Mouse (Mus musculus): ENCODE results near the gene Syt14. TPM values are rescaled to one million over a fixed set of nuclear protein-coding genes. Genes with fewer than 3 reads are reported as not detected.

Syt14 gene
- 1.2 and 1.4 TPM in 2 replicates for polyA plus RNA-seq (2014; fragmentation: Nextera tagmentation; extraction: Ambion mirVana)

GRCm38 (mm10) chr1:193035371-193036238 is at the start of gene Syt14:
Gene Syt14, minus strand, starts transcription at chr1:193035775.
- H3K27me3 ChIP-seq (ENCODE audit: insufficient read depth, low read length), result peaks cover 14% of the 10 kb centered on the region
- H3K4me2 ChIP-seq, result peak within 1 kb of the TSS; percentile 87
- peak within 1 kb of the TSS; percentile 55 for H3K4me3 ChIP-seq (ENCODE audit: low read depth, low read length)
- no peaks in the 10 kb centered on the region for H3K9me3 ChIP-seq (ENCODE audit: low read depth, low read length)
- peak; percentile 97 for ATAC-seq (ENCODE audit: insufficient read depth)
- H3K36me3 ChIP-seq (ENCODE audit: insufficient read depth), result no peaks in the 10 kb centered on the region
- TF ChIP-seq CTCF (IDR thresholded peaks at IDR 0.05; ENCODE audit: low read depth), result no peak
- peak within 1 kb of the TSS; percentile 52 for H3K9ac ChIP-seq
- peak; percentile 92 for DNase-seq
- no peak within 1 kb of the TSS for H3K27ac ChIP-seq (ENCODE audit: low read depth)
- under 1% methylated on average over 59 of the region's 67 CpGs for WGBS
- H3K4me1 ChIP-seq (ENCODE audit: insufficient read depth), result no peaks in the 10 kb centered on the region

DNA sequence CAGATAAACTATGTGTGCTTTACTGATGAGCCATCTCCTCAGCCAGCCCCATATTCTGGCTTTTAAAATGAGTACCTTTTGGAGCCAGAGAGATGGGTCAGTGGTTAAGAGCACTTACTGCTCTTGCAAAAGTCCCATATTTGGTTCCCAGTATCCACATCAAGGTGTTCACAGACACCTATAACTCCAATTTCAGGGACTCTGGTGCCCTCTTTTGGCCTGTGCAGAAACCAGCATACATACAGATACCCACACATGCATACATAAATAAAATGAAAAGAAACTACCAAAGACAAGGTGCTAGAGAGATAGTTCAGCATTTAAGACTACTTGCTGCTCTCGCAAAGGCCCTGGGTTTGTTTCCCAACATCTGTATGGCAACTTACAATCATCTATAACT is 48.4 kb upstream of the Syt14 start:
- Histone ChIP-seq H3K9ac (no peak overlapping the region), H3K27ac (ENCODE audit: low read depth) (no peak overlapping the region), H3K9me3 (ENCODE audit: low read depth, low read length) (no peaks in the 10 kb centered on the region), H3K4me3 (ENCODE audit: low read depth, low read length) (no peak overlapping the region), H3K4me2 (no peak overlapping the region), H3K4me1 (ENCODE audit: insufficient read depth) (peaks cover 3% of the 10 kb centered on the region; the same call in 1 of the 2 replicates), H3K36me3 (ENCODE audit: insufficient read depth) (no peaks in the 10 kb centered on the region), H3K27me3 (ENCODE audit: insufficient read depth, low read length) (peaks cover 22% of the 10 kb centered on the region)
- DNase-seq (no peak), ATAC-seq (ENCODE audit: insufficient read depth) (no peak)
- 0 out of 2 replicates have a peak, but pooled peaks have one; percentile 14 for TF ChIP-seq CTCF (IDR thresholded peaks at IDR 0.05; ENCODE audit: low read depth)
- 97% methylated on average over 1 of the region's 1 CpGs for WGBS

DNA sequence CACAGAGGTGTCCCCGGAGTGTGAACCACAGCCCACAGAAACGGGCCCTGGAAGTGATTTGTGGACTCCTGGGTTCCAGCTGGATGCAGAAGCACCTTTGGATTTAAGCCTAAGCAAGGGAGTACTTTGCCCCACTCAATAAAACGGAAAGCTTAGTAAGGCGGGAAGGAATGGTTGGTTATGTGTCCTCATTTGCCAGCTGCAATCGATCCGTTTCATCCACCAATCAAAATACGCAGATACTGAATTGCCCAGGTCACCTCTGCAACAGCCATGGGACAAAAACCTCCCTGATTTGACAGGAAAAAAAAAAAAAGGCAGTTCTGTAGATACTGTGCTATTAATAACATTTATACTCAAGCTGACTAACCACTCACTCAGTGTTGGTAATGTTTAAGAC is 47.5 kb upstream of the Syt14 start:
- ATAC-seq (ENCODE audit: insufficient read depth), result no peak
- Histone ChIP-seq H3K9me3 (ENCODE audit: low read depth, low read length) (no peaks in the 10 kb centered on the region), H3K4me1 (ENCODE audit: insufficient read depth) (peaks cover 3% of the 10 kb centered on the region; the same call in 1 of the 2 replicates), H3K27ac (ENCODE audit: low read depth) (no peak overlapping the region), H3K4me2 (no peak overlapping the region), H3K36me3 (ENCODE audit: insufficient read depth) (no peaks in the 10 kb centered on the region), H3K4me3 (ENCODE audit: low read depth, low read length) (no peak overlapping the region), H3K27me3 (ENCODE audit: insufficient read depth, low read length) (peaks cover 22% of the 10 kb centered on the region), H3K9ac (no peak overlapping the region)
- no peak for TF ChIP-seq CTCF (IDR thresholded peaks at IDR 0.05; ENCODE audit: low read depth)
- WGBS, result 68% methylated on average over 7 of the region's 7 CpGs
- no peak for DNase-seq

DNA sequence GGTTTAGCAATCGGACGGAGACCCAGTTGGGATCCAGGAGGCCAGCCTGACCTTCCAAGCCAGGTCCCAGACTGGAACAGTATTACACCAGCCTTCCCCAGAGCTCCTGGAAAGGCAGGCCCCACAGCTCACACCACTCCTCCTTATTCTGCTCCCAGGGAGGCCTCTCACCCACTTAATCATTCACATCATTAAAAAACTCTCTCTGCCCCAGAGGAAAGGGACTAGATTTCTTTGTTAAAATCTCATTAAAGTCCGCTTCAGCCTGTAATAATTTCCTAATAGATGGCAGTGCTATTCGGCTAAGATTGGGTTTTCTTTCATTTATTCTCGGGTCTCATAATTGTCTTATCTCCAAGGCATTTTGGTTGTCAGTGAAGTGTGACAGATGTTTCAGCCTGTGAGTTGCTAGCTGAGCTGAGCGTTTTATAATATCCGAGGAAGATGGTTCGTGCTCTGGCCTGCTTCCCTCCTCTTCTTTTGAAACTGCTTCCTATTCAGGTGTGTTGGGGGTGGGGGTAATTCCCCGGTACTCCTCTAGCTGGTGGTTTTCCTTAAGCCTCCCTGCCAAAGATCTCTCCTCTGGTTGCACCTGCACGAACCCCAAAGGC is 46.8 kb upstream of the Syt14 start:
- H3K4me2 ChIP-seq, result no peak overlapping the region
- no peaks in the 10 kb centered on the region for H3K9me3 ChIP-seq (ENCODE audit: low read depth, low read length)
- H3K27ac ChIP-seq (ENCODE audit: low read depth), result no peak overlapping the region
- H3K27me3 ChIP-seq (ENCODE audit: insufficient read depth, low read length), result peaks cover 22% of the 10 kb centered on the region
- no peak overlapping the region for H3K4me3 ChIP-seq (ENCODE audit: low read depth, low read length)
- no peaks in the 10 kb centered on the region for H3K36me3 ChIP-seq (ENCODE audit: insufficient read depth)
- no peak overlapping the region for H3K9ac ChIP-seq
- DNase-seq, result peak; percentile 71
- ATAC-seq (ENCODE audit: insufficient read depth), result peak; percentile 78
- H3K4me1 ChIP-seq (ENCODE audit: insufficient read depth), result peaks cover 3% of the 10 kb centered on the region; the same call in 1 of the 2 replicates
- 27% methylated on average over 10 of the region's 10 CpGs for WGBS
- TF ChIP-seq CTCF (IDR thresholded peaks at IDR 0.05; ENCODE audit: low read depth), result no peak

DNA sequence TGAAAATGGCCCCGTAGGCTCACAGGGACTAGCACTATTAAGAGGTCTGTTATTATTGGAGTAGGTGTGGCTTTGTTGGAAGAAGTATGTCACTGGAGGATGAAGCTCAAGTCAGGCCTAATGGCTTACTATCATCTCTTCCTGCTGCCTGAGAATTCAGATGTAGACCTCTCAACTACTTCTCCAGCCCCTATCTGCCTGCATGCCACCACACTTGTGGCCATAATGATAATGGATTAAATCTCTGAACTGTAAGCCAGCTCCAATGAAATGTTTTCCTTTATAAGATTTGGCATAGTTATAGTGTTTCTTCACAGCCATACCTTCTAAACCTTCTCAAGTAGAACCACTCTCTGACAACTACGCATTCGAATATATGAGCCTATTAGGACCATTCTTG is 27.0 kb upstream of the Syt14 start:
- Histone ChIP-seq H3K9ac (no peak overlapping the region), H3K4me3 (ENCODE audit: low read depth, low read length) (no peak overlapping the region), H3K27ac (ENCODE audit: low read depth) (no peak overlapping the region), H3K4me1 (ENCODE audit: insufficient read depth) (no peaks in the 10 kb centered on the region), H3K4me2 (no peak overlapping the region), H3K36me3 (ENCODE audit: insufficient read depth) (no peaks in the 10 kb centered on the region), H3K9me3 (ENCODE audit: low read depth, low read length) (no peaks in the 10 kb centered on the region), H3K27me3 (ENCODE audit: insufficient read depth, low read length) (no peaks in the 10 kb centered on the region)
- TF ChIP-seq CTCF (IDR thresholded peaks at IDR 0.05; ENCODE audit: low read depth), result no peak
- ATAC-seq (ENCODE audit: insufficient read depth) (no peak), DNase-seq (no peak)
- WGBS, result 91% methylated on average over 3 of the region's 3 CpGs

DNA sequence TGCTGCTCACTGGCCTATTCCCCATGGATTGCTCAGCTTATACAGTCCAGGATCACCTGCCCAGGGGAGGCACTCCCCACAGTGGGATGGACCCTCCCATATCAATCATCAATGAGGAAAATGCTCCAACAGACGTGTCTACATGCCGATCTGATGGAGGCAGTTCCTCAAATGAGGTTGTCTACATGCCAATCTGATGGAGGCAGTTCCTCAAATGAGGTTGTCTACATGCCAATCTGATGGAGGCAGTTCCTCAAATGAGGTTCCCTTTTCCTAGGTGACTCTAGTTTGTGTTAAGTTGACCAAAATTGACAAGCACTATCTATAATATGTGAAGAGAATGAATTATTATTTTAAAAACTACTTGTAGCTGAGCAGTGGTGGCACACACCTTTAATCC is 24.6 kb upstream of the Syt14 start:
- H3K9ac ChIP-seq, result no peak overlapping the region
- no peak overlapping the region for H3K4me2 ChIP-seq
- H3K9me3 ChIP-seq (ENCODE audit: low read depth, low read length), result no peaks in the 10 kb centered on the region
- H3K4me3 ChIP-seq (ENCODE audit: low read depth, low read length), result no peak overlapping the region
- no peaks in the 10 kb centered on the region for H3K27me3 ChIP-seq (ENCODE audit: insufficient read depth, low read length)
- no peak overlapping the region for H3K27ac ChIP-seq (ENCODE audit: low read depth)
- DNase-seq, result no peak
- no peaks in the 10 kb centered on the region for H3K36me3 ChIP-seq (ENCODE audit: insufficient read depth)
- no peak for TF ChIP-seq CTCF (IDR thresholded peaks at IDR 0.05; ENCODE audit: low read depth)
- 76% methylated on average over 2 of the region's 2 CpGs for WGBS
- no peak for ATAC-seq (ENCODE audit: insufficient read depth)
- no peaks in the 10 kb centered on the region for H3K4me1 ChIP-seq (ENCODE audit: insufficient read depth)

- Histone ChIP-seq H3K36me3 (ENCODE audit: insufficient read depth) (no peaks in the 10 kb centered on the region), H3K4me2 (no peak overlapping the region), H3K4me1 (ENCODE audit: insufficient read depth) (no peaks in the 10 kb centered on the region), H3K27me3 (ENCODE audit: insufficient read depth, low read length) (no peaks in the 10 kb centered on the region), H3K9ac (no peak overlapping the region), H3K27ac (ENCODE audit: low read depth) (no peak overlapping the region), H3K4me3 (ENCODE audit: low read depth, low read length) (no peak overlapping the region), H3K9me3 (ENCODE audit: low read depth, low read length) (no peaks in the 10 kb centered on the region)
- ATAC-seq (ENCODE audit: insufficient read depth), result no peak
- no peak for TF ChIP-seq CTCF (IDR thresholded peaks at IDR 0.05; ENCODE audit: low read depth)
- DNase-seq, result no peak
- WGBS, result 75% methylated on average over 5 of the region's 5 CpGs
Observed at GRCm38 (mm10) chr1:193059596-193059995, 24.0 kb upstream of the Syt14 start.

Data from lung, embryonic 14.5 days (tissue).